Mouse (Mus musculus) gastrocnemius, adult 8-10 months (tissue): ENCODE measurements around the gene Pwp2. TPM values are rescaled to one million over a fixed set of nuclear protein-coding genes. Genes with fewer than 3 reads are reported as not detected.
"Not testable (repeated sequence)": the region's sequence is repeated elsewhere in the genome, so short reads cannot be mapped to it uniquely, and the experiment has no call there.

ENCODE experiments used
- DNase-seq, 2 experiments: peaks; one replicate each; pipeline ENCODE4 v3.0.0; 2022; ENCODE audit warnings: low spot score in 2 of 2
- total RNA-seq, 4 experiments: library from RNA; stranded (reverse); gene quantifications; 2 replicates each; pipeline ENCODE4 v1.2.4; 2022

Gene Pwp2
- total RNA-seq, 4 experiments from 2014 or later, result 10.3 to 12.0 (median 11.5) TPM

GRCm38 (mm10) chr10:78143727-78144505 is 41.0 kb downstream of the Pwp2 start:
- no peak for DNase-seq

- DNase-seq, result no peak
These were observed 44.1 kb downstream of the Pwp2 start for GRCm38 (mm10) chr10:78140843-78141242.

GRCm38 (mm10) chr10:78140251-78140600 is 44.7 kb downstream of the Pwp2 start:
- DNase-seq, result no peak

GRCm38 (mm10) chr10:78139572-78140250 is 45.2 kb downstream of the Pwp2 start:
- no peak for DNase-seq

- no peak for DNase-seq
These were observed 46.0 kb downstream of the Pwp2 start for GRCm38 (mm10) chr10:78138812-78139523.

DNA sequence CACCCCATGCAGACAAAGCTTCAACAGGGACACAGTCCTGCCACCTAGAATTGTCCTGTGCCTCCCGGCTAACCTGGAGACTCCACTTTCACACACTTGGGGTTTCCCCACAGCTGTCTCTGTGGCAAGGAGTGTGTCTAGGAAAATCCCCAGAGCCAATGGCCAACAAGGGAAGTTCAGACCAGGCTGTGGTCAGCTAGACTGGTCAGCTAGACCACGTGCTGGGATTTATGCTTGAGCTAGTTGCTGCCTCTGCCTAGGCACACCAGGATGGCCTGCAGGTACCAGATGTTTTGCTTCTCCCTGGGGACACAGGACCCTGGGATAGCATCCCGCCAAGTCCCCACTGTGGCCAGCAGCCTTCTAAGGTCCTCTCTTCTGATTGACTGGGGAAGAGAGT is 47.8 kb downstream of the Pwp2 start:
- DNase-seq, result no peak

- DNase-seq, result no peak
These were observed 49.0 kb downstream of the Pwp2 start for GRCm38 (mm10) chr10:78135947-78136346.

DNA sequence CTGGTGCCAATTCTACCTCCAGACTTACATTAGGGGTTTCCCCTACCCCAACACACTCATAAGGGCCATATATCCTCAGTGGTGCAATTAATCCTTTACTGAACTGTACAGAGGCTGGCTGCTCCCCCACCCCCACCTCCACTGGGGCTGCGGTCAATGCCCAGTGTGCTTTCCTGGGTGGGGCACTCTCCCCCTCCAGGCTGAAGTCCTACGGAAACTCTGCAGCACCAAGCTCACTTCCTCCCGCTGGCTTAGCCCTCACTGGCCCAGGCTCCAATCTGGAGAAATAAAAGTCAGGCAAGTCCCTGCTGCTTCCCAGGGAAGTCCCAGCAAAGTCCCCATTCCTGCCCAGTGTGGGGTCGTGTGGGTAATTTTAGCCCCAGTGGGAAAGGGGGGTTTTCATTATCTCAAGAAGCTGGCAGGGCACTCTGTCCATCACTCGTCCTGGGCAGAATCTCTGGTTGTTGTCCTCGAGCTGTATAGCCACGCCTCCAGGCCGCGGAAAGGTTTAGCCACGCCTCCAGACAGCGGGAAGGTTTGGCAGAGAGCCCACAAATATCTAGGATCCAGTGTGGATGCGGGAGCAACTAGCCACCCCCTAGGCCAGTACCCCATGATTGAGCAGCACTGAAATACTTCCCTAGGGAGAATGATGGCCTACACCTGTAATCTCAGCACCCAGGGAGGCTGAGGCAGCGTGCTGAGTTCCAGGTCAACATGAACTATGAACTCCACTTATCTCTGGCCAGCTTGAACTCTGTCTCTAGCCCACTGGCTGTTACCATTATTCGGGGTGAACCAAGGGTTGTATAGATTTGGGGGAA is 49.8 kb downstream of the Pwp2 start:
- DNase-seq, result no peak

GRCm38 (mm10) chr10:78134400-78134799 is 50.5 kb downstream of the Pwp2 start:
- DNase-seq, result no peak

DNA sequence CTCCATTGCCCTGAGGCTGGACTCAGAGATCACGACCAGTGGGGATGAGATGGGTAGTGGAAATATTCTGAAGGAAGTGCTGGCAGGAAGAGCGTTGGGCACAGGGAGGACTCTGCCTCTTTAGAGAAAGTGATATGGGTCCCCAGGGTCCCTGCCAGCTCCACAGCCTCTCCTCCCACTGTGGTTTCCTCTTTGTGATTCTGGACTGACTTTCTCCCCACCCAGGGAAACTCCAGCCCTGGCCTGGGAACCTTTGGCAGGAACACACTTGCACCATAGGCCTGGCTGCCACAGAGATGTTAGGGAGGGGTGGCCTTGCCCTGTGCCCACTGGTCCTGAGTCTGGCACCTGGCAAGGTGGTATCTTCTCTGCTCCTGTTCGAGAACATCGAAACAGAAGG is 55.0 kb downstream of the Pwp2 start:
- no peak for DNase-seq

DNA sequence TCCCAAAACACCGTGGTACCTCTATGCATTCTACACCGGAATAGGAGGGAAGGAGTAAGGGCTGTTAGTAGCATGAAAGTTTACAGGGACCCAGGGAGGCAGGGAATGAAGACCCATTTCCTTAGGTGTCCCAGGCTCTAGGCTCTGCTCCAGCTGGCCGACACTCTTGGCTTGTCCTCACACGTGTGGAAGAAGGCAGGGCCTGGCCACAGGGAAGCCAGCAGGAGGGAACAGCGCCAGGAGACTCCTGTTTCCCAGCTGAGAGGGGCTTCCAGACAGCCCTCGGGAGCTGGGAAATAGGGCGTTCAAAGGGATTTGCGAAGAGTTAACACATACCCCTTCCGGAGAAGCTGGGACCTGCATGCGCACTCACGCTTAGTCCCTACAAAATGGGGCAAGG is 55.5 kb downstream of the Pwp2 start:
- no peak for DNase-seq

- no peak for DNase-seq
These were observed 56.3 kb downstream of the Pwp2 start for GRCm38 (mm10) chr10:78128647-78129046.

DNA sequence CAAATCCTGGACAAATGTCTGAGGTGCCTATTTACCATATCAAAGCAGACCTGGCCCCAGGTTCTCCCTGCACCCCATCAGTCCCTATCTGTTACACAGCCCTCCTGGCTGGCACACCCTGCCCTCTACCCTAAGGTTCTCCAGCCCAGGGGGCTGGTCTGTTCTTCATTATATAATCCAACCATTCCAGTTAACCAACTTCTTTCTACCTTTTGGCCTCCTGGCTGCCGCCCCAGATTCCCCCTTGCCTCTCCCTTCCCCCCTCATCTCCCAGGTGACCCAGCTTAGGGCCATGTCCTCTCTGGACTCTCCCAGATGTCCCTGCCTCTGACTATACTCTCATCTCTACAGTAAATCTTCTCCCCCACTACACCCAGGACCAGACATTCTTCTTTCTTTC is 57.0 kb downstream of the Pwp2 start:
- no peak for DNase-seq

- DNase-seq, result no peak
These were observed 57.7 kb downstream of the Pwp2 start for GRCm38 (mm10) chr10:78127046-78127870.

DNA sequence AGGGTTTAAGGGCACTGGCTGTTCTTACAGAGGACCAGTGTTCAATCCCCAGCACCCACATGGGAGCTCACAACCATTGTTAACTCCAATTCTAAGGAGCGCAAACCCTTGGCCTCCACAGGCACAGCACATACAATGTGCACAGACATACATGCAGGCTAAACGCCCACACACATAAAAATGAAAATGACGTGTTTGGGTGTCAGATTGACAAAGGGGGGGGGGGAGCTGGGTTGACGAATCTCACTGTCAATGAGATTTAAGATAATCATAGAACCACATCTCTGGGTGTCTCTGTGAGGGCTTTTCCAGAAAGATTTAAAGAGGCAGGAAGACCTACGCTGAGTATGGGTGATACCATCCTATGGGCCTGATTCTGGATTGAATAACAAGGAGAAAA is 58.6 kb downstream of the Pwp2 start:
- DNase-seq, result no peak

- DNase-seq, result not testable (repeated sequence)
These were observed 59.9 kb downstream of the Pwp2 start for GRCm38 (mm10) chr10:78125061-78125460.

GRCm38 (mm10) chr10:78124137-78124536 is 60.8 kb downstream of the Pwp2 start:
- DNase-seq, result not testable (repeated sequence)
